Mouse (Mus musculus) heart, postnatal 25 days (tissue): Measurements from ENCODE around the gene Misp. TPM values are rescaled to one million over a fixed set of nuclear protein-coding genes. Genes with fewer than 3 reads are reported as not detected.

Source experiments
- DNase-seq: peaks from one replicate; pipeline ENCODE4 v3.0.0; 2022; ENCODE audit warnings: low spot score
- intact Hi-C: fragments of 180-260 bp; cut with DNase I; formaldehyde crosslinking; loops from one replicate; pipeline ENCODE4 v1.15.1; 2025
- microRNA-seq: library from miRNA; unstranded; fragments of <30 nt; microRNA quantifications from one replicate; pipeline ENCODE4 v1.2.0, GENCODE M21; 2022
- total RNA-seq, 2 experiments: library from RNA; stranded (reverse); gene quantifications; 2 replicates each; pipeline ENCODE4 v1.2.3; 2021

Misp gene
- total RNA-seq, 2 experiments from 2014 or later: 0.59 to 0.70 TPM

DNA sequence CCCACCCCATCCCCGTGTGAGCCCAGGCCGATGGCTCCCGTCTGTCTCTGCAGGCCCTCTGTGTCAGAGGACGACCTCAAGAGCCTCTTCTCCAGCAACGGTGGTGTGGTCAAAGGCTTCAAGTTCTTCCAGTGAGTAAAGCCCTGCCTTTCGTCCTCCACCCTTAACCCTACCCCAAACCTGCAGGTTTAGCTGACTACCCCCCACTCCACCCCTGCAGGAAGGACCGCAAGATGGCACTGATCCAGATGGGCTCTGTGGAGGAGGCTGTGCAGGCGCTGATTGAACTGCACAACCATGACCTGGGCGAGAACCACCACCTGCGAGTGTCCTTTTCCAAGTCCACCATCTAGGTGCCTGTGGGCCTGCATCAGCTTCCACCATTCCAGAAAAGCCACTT lies 42.1 kb downstream of the Misp start:
- no peak for DNase-seq
- intact Hi-C loops: no loop called here

DNA sequence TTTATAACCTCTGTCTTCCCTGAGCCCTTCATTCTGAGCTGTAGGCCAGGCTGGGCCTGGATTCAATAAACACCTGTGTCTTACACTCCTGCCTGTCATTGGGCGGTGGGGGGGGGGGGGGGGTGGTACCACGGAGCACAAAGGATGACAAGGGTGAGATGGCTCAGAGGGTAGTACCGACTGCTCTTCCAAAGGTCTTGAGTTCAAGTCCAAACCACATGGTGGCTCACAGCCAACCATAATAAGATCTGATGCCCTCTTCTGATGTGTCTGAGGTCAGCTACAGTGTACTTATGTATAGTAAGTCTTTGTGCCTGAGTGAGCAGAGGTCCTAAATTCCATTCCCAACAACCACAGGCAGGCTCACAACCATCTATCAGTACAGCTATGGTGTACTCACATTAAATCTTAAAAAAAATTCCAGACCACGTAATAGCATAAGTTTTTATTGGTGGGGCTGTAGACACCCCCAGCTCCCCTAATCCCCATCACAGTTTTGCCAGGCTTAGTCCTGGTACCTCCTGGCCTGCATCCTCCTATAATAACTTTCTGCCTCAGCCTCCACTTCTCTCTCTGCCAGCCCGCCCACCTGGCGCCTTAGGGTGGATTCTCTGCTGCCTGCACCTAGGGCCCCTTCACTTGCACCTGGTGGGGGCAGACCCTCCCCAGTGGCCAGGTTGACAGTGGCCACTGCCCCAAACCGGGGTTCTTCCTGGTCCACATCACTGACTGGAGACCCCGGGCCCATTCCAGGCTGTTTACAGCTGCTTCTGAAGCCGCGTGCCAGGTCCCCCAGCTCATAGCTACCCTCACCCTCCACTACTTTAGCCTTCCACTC lies 43.8 kb downstream of the Misp start:
- DNase-seq: no peak
- intact Hi-C loops: loop anchor here (5.0 kb wide), 1 partner anchor 32 kb away; no protein-coding TSS in a partner anchor

DNA sequence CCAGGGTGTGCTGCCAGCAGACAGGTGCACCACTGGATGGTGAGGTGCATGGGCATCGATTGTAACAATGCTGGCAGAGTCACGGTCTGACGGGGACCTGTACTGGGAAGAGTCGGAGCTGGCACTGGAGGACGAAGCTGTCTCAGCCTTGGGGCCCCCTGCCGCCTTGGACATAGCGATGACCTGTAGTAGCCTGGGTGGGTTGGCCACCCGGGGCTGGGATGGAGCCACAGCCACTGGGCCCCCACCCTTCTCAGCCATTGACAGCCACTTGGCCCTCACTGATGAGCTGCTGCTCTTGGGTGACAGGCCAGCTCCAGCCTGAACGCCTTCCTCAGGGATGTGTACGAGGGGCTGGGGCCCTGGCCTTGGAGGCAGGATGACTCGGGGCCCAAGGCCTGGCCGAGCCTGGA lies 44.4 kb downstream of the Misp start:
- no peak for DNase-seq
- intact Hi-C loops: loop anchor here (5.0 kb wide), 1 partner anchor 33 kb away; no protein-coding TSS in a partner anchor

DNA sequence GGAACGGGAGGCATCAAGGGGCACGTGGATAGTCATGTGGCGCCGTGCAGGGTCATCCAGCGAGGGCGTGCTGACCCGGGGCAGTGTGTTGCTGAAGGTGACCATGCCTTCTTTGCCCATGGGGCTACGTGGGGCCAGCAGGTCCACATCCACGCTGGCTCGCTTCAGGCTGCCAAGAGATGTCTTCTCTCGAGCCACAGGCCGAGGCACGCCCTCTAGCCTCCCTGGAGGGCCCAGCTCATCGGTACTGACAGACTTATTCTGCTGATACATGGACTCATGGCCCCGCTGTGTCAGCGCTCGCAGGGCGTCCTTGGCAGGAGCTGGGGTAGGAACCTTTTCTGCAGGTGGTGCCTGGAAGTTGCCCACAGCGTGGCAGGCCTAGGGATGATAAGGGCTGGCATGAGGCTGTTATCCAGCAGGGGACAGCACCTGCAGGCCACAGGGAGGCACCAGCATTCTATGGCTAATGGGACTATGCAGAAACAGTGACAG lies 45.1 kb downstream of the Misp start:
- no peak for DNase-seq
- intact Hi-C loops: loop anchor here (5.0 kb wide), 1 partner anchor 34 kb away; no protein-coding TSS in a partner anchor

DNA sequence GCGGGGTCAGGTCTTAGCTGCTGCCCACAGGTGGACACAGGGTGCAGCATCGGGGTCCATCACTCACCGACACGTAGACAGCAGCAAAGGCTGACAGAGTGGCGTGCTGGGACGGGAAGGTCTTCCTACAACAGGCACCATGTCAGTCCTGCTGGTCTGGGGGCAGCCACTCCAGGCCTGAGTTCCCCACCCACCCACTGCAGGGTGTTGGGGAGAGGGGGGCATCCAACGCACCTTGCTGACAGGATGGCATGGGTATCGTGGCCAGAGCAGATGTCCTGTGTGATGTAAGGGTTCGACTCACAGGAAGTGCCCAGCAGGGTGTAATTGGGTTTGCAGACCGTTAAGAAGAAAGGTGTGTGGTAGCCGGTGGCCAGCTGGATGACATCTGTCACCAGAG lies 45.8 kb downstream of the Misp start:
- intact Hi-C loops: loop anchor here (5.0 kb wide), 1 partner anchor 34 kb away; no protein-coding TSS in a partner anchor
- no peak for DNase-seq

DNA sequence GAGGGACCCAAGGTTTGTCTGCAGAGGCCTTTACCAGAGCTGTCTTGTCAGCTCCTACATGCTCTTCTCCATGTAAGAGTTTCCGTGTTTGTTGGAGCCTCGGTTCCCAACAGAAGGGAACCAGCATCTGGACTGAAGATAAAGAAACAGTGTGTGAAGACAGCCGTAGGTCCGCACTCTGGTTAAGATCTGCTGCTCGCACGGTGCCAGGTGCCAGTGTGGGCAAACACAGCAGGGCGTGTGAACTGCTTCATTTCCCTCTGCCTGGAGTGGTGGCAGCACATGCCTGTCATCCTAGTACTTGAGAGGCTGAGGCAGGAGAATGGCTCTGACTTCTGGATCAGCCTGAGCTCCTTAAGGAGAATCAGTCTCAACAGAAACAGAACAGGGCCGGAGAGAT lies 51.1 kb downstream of the Misp start:
- intact Hi-C loops: no loop called here
- no peak for DNase-seq

DNA sequence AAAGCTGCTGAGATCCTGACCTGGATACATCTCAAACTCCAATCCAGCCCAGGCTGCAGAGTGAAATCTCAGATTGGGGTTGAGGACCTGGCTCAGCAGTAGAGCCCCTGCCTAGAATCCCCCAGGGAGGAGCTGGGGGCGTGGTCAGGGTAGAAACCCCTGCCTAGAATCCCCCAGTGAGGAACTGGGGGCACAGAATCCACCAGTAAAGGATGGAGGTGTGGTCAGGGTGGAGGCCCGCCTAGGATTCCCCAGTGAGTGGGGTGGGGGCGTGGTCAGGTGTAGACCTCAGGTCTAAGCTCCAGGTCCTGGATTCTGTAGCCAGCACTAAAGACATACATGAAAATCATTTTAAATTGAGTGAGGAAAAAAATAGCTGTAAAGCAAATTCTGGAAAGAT lies 52.1 kb downstream of the Misp start:
- intact Hi-C loops: no loop called here
- no peak for DNase-seq

DNA sequence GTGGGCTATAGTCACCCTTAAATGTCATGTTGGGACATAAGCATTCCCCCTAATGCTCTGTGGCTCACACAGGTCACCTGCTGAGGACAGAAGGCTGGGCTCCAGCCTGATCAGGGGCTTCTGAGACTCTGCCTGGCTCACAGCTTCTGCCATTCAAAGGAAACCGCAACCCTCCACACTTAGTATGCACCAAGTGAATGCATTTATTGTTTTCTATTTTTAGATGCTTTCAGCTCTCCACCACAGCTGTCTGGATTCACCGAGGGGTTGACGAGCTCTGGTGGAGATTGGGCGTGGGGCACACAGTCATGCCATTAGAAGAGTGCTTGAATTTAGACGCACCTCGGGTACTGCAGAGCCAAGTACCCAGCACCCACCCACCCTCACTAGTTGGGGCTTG lies 52.5 kb downstream of the Misp start:
- intact Hi-C loops: no loop called here
- no peak for DNase-seq

DNA sequence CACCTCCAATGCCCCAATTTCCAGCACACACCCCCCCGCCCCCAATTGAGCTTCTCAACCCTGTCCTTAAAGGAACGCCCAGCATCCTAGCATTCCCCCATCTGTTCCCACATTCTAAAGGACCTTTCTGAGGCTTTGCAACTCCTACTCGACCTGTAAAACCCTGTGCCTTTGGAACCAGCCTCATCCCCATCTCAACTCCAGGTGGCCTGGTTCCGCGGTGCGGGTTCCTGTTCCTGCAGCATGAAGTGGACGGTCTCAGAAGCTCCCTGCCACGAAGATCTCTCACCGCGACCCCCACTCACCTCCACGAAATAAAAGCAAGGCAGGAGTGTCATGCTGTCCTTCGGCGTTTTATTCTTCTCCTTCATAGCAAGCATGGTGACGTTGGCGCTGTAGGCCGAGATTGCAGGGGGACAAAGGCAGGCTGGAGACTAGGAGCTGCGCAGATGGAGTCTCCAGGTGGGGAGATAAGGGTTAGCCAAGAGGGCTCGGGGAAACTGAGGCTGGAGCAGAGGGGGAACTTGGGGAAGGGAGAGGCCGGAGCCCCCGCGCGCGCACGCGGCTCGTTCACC lies 53.0 kb downstream of the Misp start:
- intact Hi-C loops: no loop called here

DNA sequence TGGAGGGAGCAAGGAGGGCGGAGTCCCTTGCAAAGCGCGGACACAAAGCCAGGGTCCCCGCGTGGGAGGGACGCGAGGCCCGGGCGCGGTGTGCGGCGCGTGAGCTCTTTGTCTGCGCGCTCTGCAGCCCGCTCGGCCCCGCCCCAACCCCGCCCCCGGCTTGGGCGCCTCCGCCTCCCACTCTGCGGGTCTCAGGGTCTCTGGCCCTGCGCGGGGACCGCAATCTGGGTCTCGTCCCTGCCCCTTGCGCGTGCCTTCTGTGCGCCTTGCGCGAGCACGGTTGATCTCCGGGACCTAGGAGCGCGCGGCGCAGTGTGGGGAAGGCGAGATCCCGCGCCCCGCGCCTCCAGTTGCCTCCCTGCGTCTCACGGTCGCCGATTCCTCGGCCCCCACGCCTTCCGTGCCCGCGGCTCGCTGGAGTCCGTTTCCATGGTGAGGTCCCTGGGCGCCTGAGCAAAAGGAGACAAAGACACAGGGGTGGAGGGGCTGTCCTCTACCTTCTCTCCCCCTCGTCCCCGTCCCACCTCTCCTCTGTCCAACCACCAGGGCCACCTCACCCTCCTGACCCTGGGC lies 53.6 kb downstream of the Misp start, which contains the start of the genes Prtn3 and Plppr3:
Gene Prtn3, plus strand, starts transcription at position 187 of the 573 bp plus-strand sequence.
Gene Plppr3, minus strand, starts transcription at position 345 of the 573 bp plus-strand sequence.
- DNase-seq: no peak
- intact Hi-C loops: no loop called here

More for the DNA sequence above, 53.0 kb downstream of the Misp start:
- DNase-seq: no peak

DNA sequence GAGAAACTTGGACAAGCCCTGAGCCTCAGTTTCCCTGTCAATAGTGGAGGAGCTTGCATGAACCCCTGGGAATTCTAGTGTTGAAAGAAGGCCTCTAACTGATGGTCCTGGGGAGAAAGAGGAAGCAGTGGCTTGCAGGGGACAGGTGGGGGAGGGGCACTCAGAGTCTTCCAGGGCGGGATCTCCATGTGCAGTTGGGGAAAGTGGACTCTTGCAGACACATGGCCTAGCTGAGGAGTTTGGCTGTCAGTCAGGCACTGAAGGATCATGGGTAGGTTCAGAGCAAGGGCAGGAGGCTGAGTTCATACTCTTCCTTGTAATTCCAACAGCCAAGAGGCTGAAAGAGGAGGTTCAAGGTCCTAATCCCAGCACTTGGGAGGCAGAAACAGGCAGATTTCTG lies 56.4 kb downstream of the Misp start:
- DNase-seq: no peak
- intact Hi-C loops: no loop called here

DNA sequence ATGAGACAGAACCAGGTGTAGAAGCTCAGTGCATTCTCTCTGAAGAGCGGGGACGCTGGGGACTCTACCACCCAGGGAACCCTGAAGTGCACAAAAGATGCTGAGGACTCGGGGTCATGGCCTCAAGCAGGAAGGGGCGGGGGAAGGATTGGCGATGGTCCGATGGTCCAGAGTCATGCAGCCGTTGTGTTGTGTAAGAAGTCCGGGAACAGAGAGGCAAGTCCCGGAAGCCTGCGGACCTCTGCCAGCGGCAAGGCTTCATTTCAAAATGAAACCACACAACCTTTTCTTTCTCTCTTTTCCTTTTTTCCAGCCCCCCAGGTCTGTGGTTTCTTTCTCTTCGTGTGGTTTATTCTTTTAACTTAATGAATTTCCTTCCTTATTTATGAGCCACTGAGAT lies 57.0 kb downstream of the Misp start:
- DNase-seq: peak; percentile 50
- intact Hi-C loops: no loop called here

DNA sequence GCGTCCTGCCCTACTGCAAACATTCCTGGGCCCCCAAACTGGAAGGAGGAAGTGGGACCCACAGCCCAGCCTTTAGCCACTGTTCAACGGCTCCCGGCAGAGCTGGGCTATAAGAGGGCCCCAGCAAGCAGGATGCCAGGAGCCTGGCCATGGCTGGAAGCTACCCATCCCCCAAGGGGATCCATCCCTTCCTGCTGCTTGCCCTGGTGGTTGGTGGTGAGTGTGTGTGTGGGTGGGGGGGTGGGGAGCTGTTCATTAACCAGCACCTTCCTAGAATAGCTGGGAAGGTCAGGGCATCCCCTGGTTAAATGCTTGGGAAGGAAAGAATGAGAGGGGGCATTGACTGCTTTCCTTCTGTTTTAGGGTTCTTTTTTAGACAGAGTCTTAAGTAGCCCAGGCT lies 58.7 kb downstream of the Misp start:
- intact Hi-C loops: no loop called here
- DNase-seq: no peak

Small RNAs within 50 kb of the gene (microRNA-seq; reads per million reads assigned to microRNA genes)
- not detected for gene Mir6910

Other genes with a start within 250 kb of the Misp start
- not detected for gene Theg, start 233.7 kb upstream of the Misp start, total RNA-seq
- gene C2cd4c, start 207.0 kb upstream of the Misp start, total RNA-seq: not detected
- 1 to 10 TPM; 2.2 to 2.4 TPM for gene Shc2, start 183.1 kb upstream of the Misp start, total RNA-seq
- gene Odf3l2, start 175.3 kb upstream of the Misp start, total RNA-seq: not detected
- not detected for gene Madcam1, start 156.4 kb upstream of the Misp start, total RNA-seq
- 10 to 100 TPM; 18.3 to 19.4 TPM for gene Tpgs1, start 151.6 kb upstream of the Misp start, total RNA-seq
- gene Cdc34, start 138.8 kb upstream of the Misp start, total RNA-seq: 100 to 1,000 TPM; 183 to 190 TPM
- 1 to 10 TPM; 6.0 to 7.2 TPM for gene Gzmm, start 132.0 kb upstream of the Misp start, total RNA-seq
- gene Bsg, start 116.5 kb upstream of the Misp start, total RNA-seq: 1,000 to 10,000 TPM; 1,236 to 1,242 TPM
- gene Hcn2, start 104.4 kb upstream of the Misp start, total RNA-seq: 10 to 100 TPM; 26.0 to 28.5 TPM
- 10 to 100 TPM; 37.0 to 38.6 TPM for gene Polrmt, start 74.4 kb upstream of the Misp start, total RNA-seq
- not detected for gene Fgf22, start 65.9 kb upstream of the Misp start, total RNA-seq
- 10 to 100 TPM; 21.2 to 22.8 TPM for gene Rnf126, start 54.0 kb upstream of the Misp start, total RNA-seq
- gene Fstl3, start 43.7 kb upstream of the Misp start, total RNA-seq: 1 to 10 TPM; 2.9 to 4.2 TPM
- not detected for gene Prss57, start 30.0 kb upstream of the Misp start, total RNA-seq
- gene Palm, start 27.4 kb upstream of the Misp start, total RNA-seq: 10 to 100 TPM; 70.3 to 77.3 TPM
- 10 to 100 TPM; 54.6 to 59.3 TPM for gene Ptbp1, start 33.4 kb downstream of the Misp start, total RNA-seq
- gene Prtn3, start 53.5 kb downstream of the Misp start, total RNA-seq: under 1 TPM in 1 of 2 experiments, not detected in 1; 0.44 TPM
- gene Plppr3, start 53.6 kb downstream of the Misp start, total RNA-seq: not detected
- not detected for gene Elane, start 65.3 kb downstream of the Misp start, total RNA-seq
- gene Cfd, start 69.9 kb downstream of the Misp start, total RNA-seq: 10 to 100 TPM; 11.1 to 61.8 TPM
- gene Med16, start 87.9 kb downstream of the Misp start, total RNA-seq: 10 to 100 TPM; 49.2 to 50.7 TPM
- not detected for gene Gm26602, start 89.9 kb downstream of the Misp start, total RNA-seq
- gene Kiss1r, start 96.0 kb downstream of the Misp start, total RNA-seq: under 1 TPM; 0.14 to 0.18 TPM
- gene R3hdm4, start 100.2 kb downstream of the Misp start, total RNA-seq: 10 to 100 TPM; 81.1 to 82.9 TPM
- gene Arid3a, start 106.1 kb downstream of the Misp start, total RNA-seq: 1 to 10 TPM; 1.9 to 2.0 TPM
- 10 to 100 TPM; 20.5 to 30.1 TPM for gene Wdr18, start 139.2 kb downstream of the Misp start, total RNA-seq
- gene Grin3b, start 149.7 kb downstream of the Misp start, total RNA-seq: under 1 TPM; 0.14 to 0.21 TPM
- gene Tmem259, start 163.3 kb downstream of the Misp start, total RNA-seq: 100 to 1,000 TPM; 110 to 115 TPM
- 10 to 100 TPM; 35.9 to 36.6 TPM for gene Cnn2, start 167.6 kb downstream of the Misp start, total RNA-seq
- gene Abca7, start 175.5 kb downstream of the Misp start, total RNA-seq: 1 to 10 TPM; 6.5 to 6.7 TPM
- gene Arhgap45, start 195.7 kb downstream of the Misp start, total RNA-seq: 1 to 10 TPM; 4.7 to 4.9 TPM
- 10 to 100 TPM; 79.3 to 81.2 TPM for gene Polr2e, start 218.8 kb downstream of the Misp start, total RNA-seq
- gene Gpx4, start 226.2 kb downstream of the Misp start, total RNA-seq: 100 to 1,000 TPM; 691 to 812 TPM